Mouse (Mus musculus) hematopoietic stem cell, adult 5-6 weeks (primary cell): ENCODE results near the gene Sars2. TPM values are rescaled to one million over a fixed set of nuclear protein-coding genes. Genes with fewer than 3 reads are reported as not detected.
"Not testable (repeated sequence)": the region's sequence is repeated elsewhere in the genome, so short reads cannot be mapped to it uniquely, and the experiment has no call there.

Source experiments
- ATAC-seq, 2 experiments: fragments of 125-278 bp in 1 of 2; replicated peaks in 1 of 2; 2 replicates each; pipeline ENCODE4 v1.8.0; 2016 to 2017; ENCODE audit warnings: inconsistent platforms in 2 of 2, mild to moderate bottlenecking in 2 of 2, moderate number of reproducible peaks in 2 of 2, low read depth in 1 of 2, moderate TSS enrichment in 1 of 2; ENCODE audit not compliant: low FRiP score in 2 of 2, poor library complexity in 2 of 2, severe bottlenecking in 2 of 2, insufficient read depth in 1 of 2, low TSS enrichment in 1 of 2
- total RNA-seq: library from RNA; stranded (forward); fragments of 172-1452, 232-1000 nt; gene quantifications from 2 replicates; pipeline ENCODE4 v1.2.3, GENCODE M21; 2017

Sars2 gene
- total RNA-seq, result 5.9 and 10.6 TPM in 2 replicates

GRCm38 (mm10) chr7:28741709-28742438 lies at the start of gene Sars2, which contains the start of gene Mrps12:
Gene Sars2, plus strand, starts transcription at chr7:28741992.
Gene Mrps12, minus strand, starts transcription at chr7:28741820.
- peak; percentile 97 to 98 for ATAC-seq

DNA sequence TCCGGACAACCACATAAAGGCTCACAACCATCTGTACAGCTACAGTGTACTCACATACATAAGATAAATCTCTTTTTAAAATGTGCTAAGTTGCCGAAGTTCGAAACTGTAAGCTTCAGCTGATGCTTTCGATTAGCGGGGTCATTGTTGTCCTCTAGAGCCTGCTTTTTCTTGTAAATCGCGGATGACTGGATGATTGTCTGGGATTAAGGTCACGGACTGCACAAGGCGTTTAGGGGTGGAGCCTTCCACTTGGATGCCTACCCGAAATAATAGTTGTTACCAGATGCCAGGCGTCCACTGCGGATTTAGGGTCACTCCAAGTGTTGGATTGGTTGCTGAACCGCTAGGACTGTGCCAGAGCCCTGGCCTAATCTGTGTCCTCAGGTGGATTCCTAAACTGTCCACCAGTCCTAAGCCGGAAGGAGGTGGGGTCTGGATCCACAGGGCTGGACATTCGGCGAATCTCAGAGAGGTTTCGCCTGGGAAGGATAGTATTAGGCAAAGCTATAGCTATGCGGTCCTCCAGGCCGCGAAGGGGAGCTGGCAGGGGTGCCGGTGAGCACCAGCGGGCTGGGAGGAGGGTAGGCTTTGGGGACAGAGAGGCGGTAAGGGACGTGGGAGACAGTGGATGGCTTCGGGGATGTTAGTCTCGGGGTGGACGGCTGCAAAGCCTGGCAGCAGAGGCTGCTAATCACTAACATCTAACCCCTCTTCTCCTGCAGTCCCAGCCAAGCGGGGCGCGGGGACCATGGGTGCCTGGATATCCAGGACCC lies 49.1 kb upstream of the Sars2 start, which contains the start of gene Fbxo27:
TSS of gene Fbxo27 (plus strand) at position 305 of the 776 bp plus-strand sequence.
- no peak for ATAC-seq

DNA sequence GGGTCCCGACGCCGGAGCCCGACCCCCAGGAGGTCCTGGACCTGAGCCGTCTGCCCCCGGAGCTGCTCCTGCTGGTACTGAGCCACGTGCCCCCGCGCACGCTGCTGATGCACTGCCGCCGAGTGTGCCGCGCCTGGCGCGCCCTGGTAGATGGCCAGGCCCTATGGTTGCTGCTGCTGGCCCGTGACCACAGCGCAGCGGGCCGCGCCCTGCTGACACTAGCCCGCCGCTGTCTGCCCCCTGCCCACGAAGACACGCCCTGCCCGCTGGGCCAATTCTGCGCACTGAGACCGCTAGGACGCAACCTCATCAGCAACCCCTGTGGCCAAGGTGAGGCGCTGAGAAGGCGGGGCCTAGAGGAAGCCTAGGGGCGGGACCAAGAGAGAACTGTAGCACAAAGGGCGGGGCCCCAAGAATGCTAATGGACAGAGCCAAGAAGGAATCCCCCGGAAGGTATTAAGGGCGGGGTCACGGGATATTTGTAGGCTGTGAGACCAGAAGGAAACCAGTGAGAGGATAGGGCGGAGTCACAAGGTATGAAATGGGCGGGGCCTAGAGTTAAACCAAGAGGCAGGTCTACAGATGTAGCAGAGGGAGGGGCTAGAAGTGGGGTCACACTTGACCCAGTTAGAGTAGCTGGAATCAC lies 48.3 kb upstream of the Sars2 start:
- ATAC-seq, result peak; percentile 76 to 90

GRCm38 (mm10) chr7:28694423-28694822 lies 47.4 kb upstream of the Sars2 start:
- ATAC-seq, result no peak

GRCm38 (mm10) chr7:28694966-28695511 lies 46.8 kb upstream of the Sars2 start:
- ATAC-seq, result peak in 1 of 2 experiments; percentile 43; a peak in 1 of 4 replicates

DNA sequence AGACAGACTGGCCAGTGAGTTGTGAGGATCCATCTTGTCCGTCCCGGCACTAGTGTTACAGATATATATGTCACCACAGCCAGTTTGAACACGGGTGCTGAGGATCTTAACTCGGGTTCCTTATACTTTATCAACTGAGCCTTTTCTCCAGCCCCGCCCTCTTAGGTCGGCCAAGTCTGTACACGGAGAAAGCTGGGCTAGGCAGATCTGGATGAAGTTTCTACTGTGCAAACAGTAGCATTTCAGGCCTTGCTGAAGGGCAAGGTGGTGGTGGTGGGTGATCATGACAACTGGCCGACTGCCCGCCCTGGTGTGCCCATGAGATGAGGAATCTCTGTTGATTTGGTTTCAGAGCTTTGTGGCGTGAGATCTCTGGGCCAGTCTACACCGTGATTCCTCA lies 44.5 kb upstream of the Sars2 start:
- ATAC-seq, result no peak

DNA sequence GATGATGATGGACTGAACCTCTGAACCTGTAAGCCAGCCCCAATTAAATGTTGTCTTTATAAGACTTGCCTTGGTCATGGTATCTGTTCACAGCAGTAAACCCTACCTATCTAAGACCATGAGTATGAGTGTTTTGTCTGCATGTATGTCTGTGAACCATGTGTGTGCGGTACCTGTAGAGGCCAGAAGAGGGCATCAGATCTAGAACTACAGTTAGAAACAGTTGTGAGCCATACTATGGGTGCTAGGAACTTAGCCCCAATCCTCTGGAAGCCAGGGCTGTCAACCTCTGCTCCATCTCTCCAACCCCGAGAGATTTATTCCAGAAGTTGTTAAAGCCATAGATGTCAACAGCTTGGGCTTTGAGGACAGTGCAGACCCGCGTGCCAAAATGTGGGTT lies 41.5 kb upstream of the Sars2 start:
- ATAC-seq, result no peak

- ATAC-seq, result not testable (repeated sequence)
These were observed 40.5 kb upstream of the Sars2 start for GRCm38 (mm10) chr7:28701306-28701705.

GRCm38 (mm10) chr7:28702601-28703143 lies 39.1 kb upstream of the Sars2 start:
- ATAC-seq, result peak; percentile 27 to 75; a peak in 2 of 4 replicates

- peak in 1 of 2 experiments; percentile 69; a peak in 1 of 4 replicates for ATAC-seq
These were observed 32.3 kb upstream of the Sars2 start for GRCm38 (mm10) chr7:28709454-28709853.

DNA sequence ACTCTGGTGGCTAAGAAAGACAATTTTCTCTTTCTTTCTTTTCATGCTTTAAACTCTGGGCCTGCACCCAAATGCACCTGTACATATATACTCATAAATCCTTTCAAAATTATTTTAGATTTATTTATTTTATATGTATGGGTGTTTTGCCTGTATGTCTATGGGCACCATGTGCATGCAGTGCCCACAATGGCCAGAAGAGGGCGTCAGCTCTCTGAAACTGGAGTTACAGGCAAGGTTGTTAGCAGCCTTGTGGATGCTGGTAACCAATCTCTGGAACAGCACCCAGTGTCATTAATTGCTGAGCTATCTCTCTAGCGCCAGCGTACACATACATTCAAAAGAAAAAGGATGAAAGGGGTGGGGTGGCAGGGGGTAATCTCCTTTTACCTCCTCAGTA lies 30.8 kb upstream of the Sars2 start:
- no peak for ATAC-seq

GRCm38 (mm10) chr7:28714667-28715066 lies 27.1 kb upstream of the Sars2 start:
- no peak for ATAC-seq

DNA sequence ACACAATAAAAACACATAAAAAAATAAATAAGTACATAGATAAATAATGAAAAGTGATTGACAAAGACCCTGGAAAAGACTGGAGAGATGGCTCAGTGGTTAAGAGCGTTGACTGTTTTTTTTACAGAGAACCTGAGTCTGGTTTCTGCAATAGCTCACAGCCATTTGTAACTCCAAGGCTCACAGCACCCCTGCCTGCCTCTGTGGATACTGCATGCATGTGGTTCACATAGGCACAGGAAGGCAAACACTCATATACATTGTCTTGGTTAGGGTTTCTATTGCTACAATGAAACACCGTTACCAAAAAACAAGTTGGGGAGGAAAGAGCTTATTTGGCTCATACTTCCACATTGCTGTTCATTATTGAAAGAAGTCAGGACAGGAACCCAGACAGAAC lies 26.2 kb upstream of the Sars2 start:
- ATAC-seq, result no peak

DNA sequence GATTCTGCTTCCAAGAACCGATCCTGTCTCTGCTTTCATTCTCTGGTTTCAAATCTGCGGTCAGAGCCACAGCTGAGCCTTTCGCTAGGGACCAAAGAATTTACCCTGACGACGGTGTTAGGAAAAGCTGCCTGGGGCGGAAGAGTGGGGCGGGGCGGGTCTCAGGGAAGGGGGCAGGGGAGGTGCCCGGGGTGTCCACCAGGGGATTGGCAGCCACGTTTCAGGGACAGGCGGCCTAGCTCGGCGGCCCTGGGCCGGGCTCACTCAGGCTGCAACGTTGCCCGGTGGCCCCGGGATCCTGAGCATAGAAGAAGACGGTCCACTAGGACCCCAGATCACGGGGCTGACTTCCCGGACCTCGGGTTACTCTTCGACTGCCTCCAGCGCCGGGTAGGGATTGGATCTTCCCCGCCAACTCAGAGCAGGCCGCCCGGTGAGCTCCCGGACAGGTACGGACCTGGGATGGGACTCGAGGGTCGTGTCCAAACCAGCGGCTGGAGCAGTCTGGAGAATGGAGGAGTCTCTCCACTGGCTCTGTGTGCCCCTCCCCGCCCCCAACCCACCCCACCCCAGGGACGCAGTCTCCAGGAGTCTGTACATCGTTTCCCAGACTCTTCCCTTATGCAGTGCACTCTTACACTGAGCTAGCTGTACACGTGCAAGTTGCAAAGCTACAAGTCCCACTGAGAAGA lies 25.1 kb upstream of the Sars2 start, which contains the start of gene Fbxo17:
TSS of gene Fbxo17 (plus strand) at position 215 of the 692 bp plus-strand sequence.
- ATAC-seq, result peak; percentile 74 to 83

DNA sequence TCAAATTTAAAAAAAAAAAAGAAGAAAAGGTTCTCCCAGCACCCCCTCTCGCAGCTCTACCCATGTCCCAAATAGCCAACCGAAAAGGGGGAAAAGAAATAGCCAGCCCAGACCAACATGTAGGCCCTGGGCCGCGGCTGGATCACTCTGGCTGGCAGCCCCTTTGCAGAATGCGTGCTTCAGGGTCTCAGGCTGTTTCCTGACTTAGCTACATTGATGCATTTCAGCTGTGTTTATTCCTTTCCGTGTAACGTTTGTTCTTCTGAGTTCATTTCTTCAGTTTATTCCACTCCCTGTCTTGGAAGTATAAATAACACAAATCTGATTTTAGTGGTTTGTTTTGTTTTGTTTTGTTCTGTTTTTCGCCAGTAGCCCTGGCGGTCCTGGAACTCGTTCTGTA lies 24.1 kb upstream of the Sars2 start:
- ATAC-seq, result no peak

DNA sequence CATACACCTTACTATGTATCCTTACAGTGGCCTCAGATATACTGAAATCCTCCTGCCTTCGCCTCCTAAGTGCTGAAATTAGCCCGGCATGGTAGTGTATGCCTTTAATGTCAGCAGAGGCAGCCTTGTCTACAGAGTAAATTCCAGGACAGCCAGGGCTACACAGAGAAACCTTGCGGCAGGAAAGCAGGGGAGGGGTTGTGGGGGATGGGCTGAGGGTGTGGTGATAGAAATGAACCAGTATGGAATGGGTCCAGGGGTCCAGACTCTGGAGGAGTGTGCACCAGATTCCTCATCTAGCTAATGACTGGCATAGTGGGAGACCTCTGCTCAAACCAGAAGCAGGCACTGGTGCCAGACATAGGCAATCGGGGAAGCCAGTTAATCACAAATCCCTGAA lies 22.6 kb upstream of the Sars2 start:
- ATAC-seq, result no peak

DNA sequence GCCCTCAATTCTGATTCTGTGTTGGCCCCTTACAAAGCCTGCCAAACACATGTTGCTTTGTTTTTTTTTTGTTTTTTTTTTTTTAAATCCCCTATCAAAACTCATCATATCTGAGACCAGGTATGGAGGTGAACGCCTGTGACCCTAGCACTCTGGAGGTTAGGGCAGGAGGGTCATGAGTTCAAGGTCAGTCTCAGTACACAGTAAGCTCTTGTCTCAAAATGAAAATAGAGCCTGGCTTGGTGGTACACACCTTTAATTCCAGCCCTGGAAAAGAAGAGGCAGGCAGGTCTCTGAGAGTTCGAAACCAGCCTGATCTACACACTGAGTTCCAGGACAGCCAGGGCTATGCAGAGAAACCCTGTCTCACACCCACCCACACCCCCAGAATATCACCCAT lies 22.1 kb upstream of the Sars2 start:
- ATAC-seq, result no peak
